Comparison of ENCODE assay signal across 26 mouse cellular contexts in genomic region chr9:103570158-103570741, GRCm38 (mm10).
DNase-seq lines count a peak whose midpoint lies in the region; ATAC-seq lines count a peak whose summit lies in the region.
"Had no signal": no experiment of that assay in that cellular context is flagged by ENCODE, and none has a peak within 500 bp of the region (broad histone marks: within the 10 kb centered on the region; RNA-seq: fewer than 3 reads in every experiment).

No protein-coding gene starts in this region.

- WGBS in forebrain, embryonic 11.5 days = 53% methylated on average over 14 of the region's 14 CpGs
- WGBS in forebrain, embryonic 16.5 days = 47% methylated on average over 14 of the region's 14 CpGs
- WGBS in midbrain, embryonic 10.5 days = 66% methylated on average over 14 of the region's 14 CpGs
- WGBS in midbrain, embryonic 11.5 days = 56% methylated on average over 14 of the region's 14 CpGs
- 35% methylated on average over 14 of the region's 14 CpGs for WGBS in midbrain, embryonic 15.5 days

- DNase-seq in forebrain, embryonic 11.5 days (ENCODE audit: low spot score) = no peak
- DNase-seq in midbrain, embryonic 10.5 days (ENCODE audit: low spot score) = no peak
- no peak for DNase-seq in midbrain, embryonic 11.5 days (ENCODE audit: low spot score, missing footprints)
- DNase-seq in spleen, postnatal 36 days (ENCODE audit: low spot score in 2 of 2) = no peak
- DNase-seq in adrenal gland, adult 18-20 months (ENCODE audit: low spot score in 2 of 2) = no peak
- DNase-seq: adrenal gland, postnatal 10 days; cerebellum, adult 11-12 months; cerebellum, postnatal 10 days; gastrocnemius, postnatal 10 days; heart, postnatal 10 days; kidney, adult 11 months; kidney, postnatal 14 days; lung, postnatal 4 days; thymus, postnatal 14 days had no signal

- no peak for ATAC-seq in forebrain, embryonic 11.5 days (replicated peaks; ENCODE audit: low FRiP score)
- ATAC-seq in forebrain, embryonic 16.5 days = no peak
- no peak for ATAC-seq in midbrain, embryonic 11.5 days (ENCODE audit: low FRiP score)
- ATAC-seq in midbrain, embryonic 15.5 days (replicated peaks) = peak; percentile 55
- ATAC-seq: inflammation-experienced regulatory T-cells, adult 6 months had no signal

- no peaks in the 10 kb centered on the region; the same call in 1 of the 2 replicates for H3K27me3 ChIP-seq in forebrain, embryonic 11.5 days (ENCODE audit: control insufficient read depth, insufficient read depth, low read length)
- no peaks in the 10 kb centered on the region for H3K27me3 ChIP-seq in forebrain, embryonic 16.5 days (replicated peaks; ENCODE audit: control insufficient read depth, insufficient read depth, low read length)
- peaks cover 57% of the 10 kb centered on the region for H3K27me3 ChIP-seq in midbrain, embryonic 10.5 days (ENCODE audit: low read depth, poor library complexity, severe bottlenecking)
- H3K27me3 ChIP-seq in midbrain, embryonic 11.5 days (ENCODE audit: control insufficient read depth, insufficient read depth, low read length) = peaks cover 5% of the 10 kb centered on the region; the same call in 1 of the 2 replicates
- no peaks in the 10 kb centered on the region for H3K27me3 ChIP-seq in midbrain, embryonic 15.5 days (replicated peaks)
- H3K27me3 ChIP-seq: embryonic facial prominence, embryonic 13.5 days; heart, embryonic 13.5 days; limb, embryonic 13.5 days; lung, embryonic 15.5 days; megakaryocyte, embryonic 14.5 days; stomach, embryonic 15.5 days had no signal

- no peaks in the 10 kb centered on the region for H3K36me3 ChIP-seq in forebrain, embryonic 11.5 days (ENCODE audit: control insufficient read depth, insufficient read depth, low read length)
- no peaks in the 10 kb centered on the region for H3K36me3 ChIP-seq in forebrain, embryonic 16.5 days (ENCODE audit: control insufficient read depth, insufficient read depth)
- no peaks in the 10 kb centered on the region for H3K36me3 ChIP-seq in midbrain, embryonic 10.5 days
- H3K36me3 ChIP-seq in midbrain, embryonic 11.5 days (ENCODE audit: control insufficient read depth, insufficient read depth, low read length) = no peaks in the 10 kb centered on the region
- H3K36me3 ChIP-seq in midbrain, embryonic 15.5 days (replicated peaks) = no peaks in the 10 kb centered on the region
- H3K36me3 ChIP-seq: embryonic facial prominence, embryonic 13.5 days; G1E; heart, embryonic 13.5 days; limb, embryonic 13.5 days; lung, embryonic 15.5 days; stomach, embryonic 15.5 days had no signal

- no peak overlapping the region for H3K4me3 ChIP-seq in forebrain, embryonic 11.5 days (ENCODE audit: low read depth, low read length)
- no peak overlapping the region for H3K4me3 ChIP-seq in forebrain, embryonic 16.5 days (replicated peaks; ENCODE audit: low read length)
- H3K4me3 ChIP-seq in midbrain, embryonic 10.5 days = no peak overlapping the region
- no peak overlapping the region for H3K4me3 ChIP-seq in midbrain, embryonic 11.5 days (ENCODE audit: low read depth, low read length)
- H3K4me3 ChIP-seq in midbrain, embryonic 15.5 days = no peak overlapping the region
- H3K4me3 ChIP-seq: embryonic facial prominence, embryonic 13.5 days; heart, embryonic 13.5 days; left cerebral cortex, adult 2 months; limb, embryonic 13.5 days; lung, embryonic 15.5 days; megakaryocyte, embryonic 14.5 days; stomach, embryonic 15.5 days had no signal

- no peak overlapping the region for H3K27ac ChIP-seq in forebrain, embryonic 11.5 days (ENCODE audit: low read depth, low read length)
- H3K27ac ChIP-seq in forebrain, embryonic 16.5 days (ENCODE audit: low read length) = no peak overlapping the region
- H3K27ac ChIP-seq in midbrain, embryonic 10.5 days (replicated peaks) = 0 out of 2 replicates have a peak overlapping the region, but pooled peaks have one; percentile 20
- no peak overlapping the region for H3K27ac ChIP-seq in midbrain, embryonic 11.5 days (ENCODE audit: low read depth, low read length)
- H3K27ac ChIP-seq in midbrain, embryonic 15.5 days = peak overlapping the region; percentile 66
- H3K27ac ChIP-seq: embryonic facial prominence, embryonic 13.5 days; left cerebral cortex, adult 2 months; limb, embryonic 13.5 days; lung, embryonic 15.5 days; stomach, embryonic 15.5 days had no signal

- peaks cover 10% of the 10 kb centered on the region for H3K4me1 ChIP-seq in forebrain, embryonic 11.5 days (replicated peaks; ENCODE audit: control insufficient read depth, insufficient read depth, low read length)
- peaks cover 15% of the 10 kb centered on the region for H3K4me1 ChIP-seq in forebrain, embryonic 16.5 days (replicated peaks; ENCODE audit: control insufficient read depth, insufficient read depth, low read length)
- peaks cover 36% of the 10 kb centered on the region for H3K4me1 ChIP-seq in midbrain, embryonic 10.5 days
- peaks cover 14% of the 10 kb centered on the region; the same call in 1 of the 2 replicates for H3K4me1 ChIP-seq in midbrain, embryonic 11.5 days (ENCODE audit: control insufficient read depth, insufficient read depth, low read length)
- H3K4me1 ChIP-seq in midbrain, embryonic 15.5 days = peaks cover 32% of the 10 kb centered on the region
- H3K4me1 ChIP-seq: lung, embryonic 15.5 days; megakaryocyte, embryonic 14.5 days had no signal

- no peak overlapping the region for H3K4me2 ChIP-seq in forebrain, embryonic 11.5 days (ENCODE audit: low read depth, low read length, severe bottlenecking)
- H3K4me2 ChIP-seq in forebrain, embryonic 16.5 days (ENCODE audit: low read length) = no peak overlapping the region
- H3K4me2 ChIP-seq in midbrain, embryonic 11.5 days = no peak overlapping the region
- H3K4me2 ChIP-seq in midbrain, embryonic 15.5 days = no peak overlapping the region
- H3K4me2 ChIP-seq: embryonic facial prominence, embryonic 13.5 days; heart, embryonic 13.5 days; limb, embryonic 13.5 days; liver, embryonic 11.5 days; lung, embryonic 15.5 days; stomach, embryonic 15.5 days had no signal

- H3K9ac ChIP-seq in forebrain, embryonic 11.5 days (ENCODE audit: low read length) = 0 out of 2 replicates have a peak overlapping the region, but pooled peaks have one; percentile 16
- no peak overlapping the region for H3K9ac ChIP-seq in forebrain, embryonic 16.5 days (replicated peaks; ENCODE audit: low read depth, low read length)
- H3K9ac ChIP-seq in midbrain, embryonic 11.5 days (ENCODE audit: low read length) = no peak overlapping the region
- H3K9ac ChIP-seq in midbrain, embryonic 15.5 days = no peak overlapping the region
- H3K9ac ChIP-seq: embryonic facial prominence, embryonic 13.5 days; heart, embryonic 13.5 days; limb, embryonic 13.5 days; lung, embryonic 15.5 days; stomach, embryonic 15.5 days had no signal

- H3K9me3 ChIP-seq in forebrain, embryonic 11.5 days (ENCODE audit: control insufficient read depth, low read length) = no peaks in the 10 kb centered on the region
- no peaks in the 10 kb centered on the region for H3K9me3 ChIP-seq in forebrain, embryonic 16.5 days (ENCODE audit: control insufficient read depth, low read length)
- H3K9me3 ChIP-seq in midbrain, embryonic 10.5 days (replicated peaks) = no peaks in the 10 kb centered on the region
- no peaks in the 10 kb centered on the region for H3K9me3 ChIP-seq in midbrain, embryonic 11.5 days (ENCODE audit: control insufficient read depth, low read length)
- no peaks in the 10 kb centered on the region for H3K9me3 ChIP-seq in midbrain, embryonic 15.5 days
- H3K9me3 ChIP-seq: embryonic facial prominence, embryonic 13.5 days; heart, embryonic 13.5 days; limb, embryonic 13.5 days; lung, embryonic 15.5 days; megakaryocyte, embryonic 14.5 days; stomach, embryonic 15.5 days had no signal

Comparison
In these comparisons a context has a peak if more than half of its experiments do, and no peak if none do; other contexts are left out.
1. H3K27ac ChIP-seq: peak in midbrain, embryonic 10.5 days (single experiment) and midbrain, embryonic 15.5 days (single experiment); none in forebrain, embryonic 11.5 days (single experiment), forebrain, embryonic 16.5 days (single experiment) and midbrain, embryonic 11.5 days (single experiment).